Mouse (Mus musculus) heart, embryonic 14.5 days (tissue): ENCODE data around the gene Mybpc1. TPM values are rescaled to one million over a fixed set of nuclear protein-coding genes. Genes with fewer than 3 reads are reported as not detected.

Experiments used
- ATAC-seq: fragments of 200-750 bp; cut with Nextera tagmentation; 2 replicates; pipeline ENCODE4 v1.8.0; 2017; ENCODE audit warnings: low read depth, moderate TSS enrichment; ENCODE audit not compliant: insufficient number of reproducible peaks, insufficient read depth, low FRiP score
- H3K27ac ChIP-seq, 2 experiments: fragments of 200-500 bp in 1 of 2; fragments of 300-500 bp in 1 of 2; sonication (generic) in 1 of 2; replicated peaks in 1 of 2; 2 replicates each; pipeline ENCODE4 v1.5.1; 2012 to 2014; ENCODE audit warnings: low read depth in 2 of 2, low read length in 2 of 2, control low read depth in 1 of 2, mild to moderate bottlenecking in 1 of 2, mixed read lengths in 1 of 2; ENCODE audit not compliant: control insufficient read depth in 1 of 2, insufficient read depth in 1 of 2
- H3K27me3 ChIP-seq: fragments of 300-500 bp; sonication (generic); 2 replicates; pipeline ENCODE4 v1.6.1; 2014; ENCODE audit warnings: mild to moderate bottlenecking, low read length, control low read depth; ENCODE audit not compliant: control insufficient read depth, insufficient read depth
- H3K36me3 ChIP-seq: fragments of 300-500 bp; sonication (generic); 2 replicates; pipeline ENCODE4 v1.6.1; 2014; ENCODE audit warnings: mild to moderate bottlenecking, control low read depth, low read length, mixed read lengths; ENCODE audit not compliant: control insufficient read depth, insufficient read depth
- H3K4me1 ChIP-seq, 2 experiments: fragments of 200-500 bp in 1 of 2; fragments of 300-500 bp in 1 of 2; sonication (generic) in 1 of 2; 2 replicates each; pipeline ENCODE4 v1.6.1; 2012 to 2014; ENCODE audit warnings: low read length in 2 of 2, control low read depth in 1 of 2, mixed read lengths in 1 of 2; ENCODE audit not compliant: control insufficient read depth in 2 of 2, insufficient read depth in 2 of 2
- H3K4me2 ChIP-seq: fragments of 300-500 bp; sonication (generic); 2 replicates; pipeline ENCODE4 v1.6.1; 2014; ENCODE audit warnings: mild to moderate bottlenecking, low read length
- H3K4me3 ChIP-seq, 2 experiments: fragments of 200-500 bp in 1 of 2; fragments of 300-500 bp in 1 of 2; sonication (generic) in 1 of 2; 2 replicates each; pipeline ENCODE4 v1.5.1; 2012 to 2014; ENCODE audit warnings: low read length in 2 of 2, mild to moderate bottlenecking in 2 of 2, control low read depth in 1 of 2, low read depth in 1 of 2, moderate library complexity in 1 of 2; ENCODE audit not compliant: control insufficient read depth in 1 of 2, insufficient read depth in 1 of 2
- H3K9ac ChIP-seq: fragments of 300-500 bp; sonication (generic); 2 replicates; pipeline ENCODE4 v1.6.1; 2014; ENCODE audit warnings: mild to moderate bottlenecking, low read length
- H3K9me3 ChIP-seq: fragments of 300-500 bp; sonication (generic); 2 replicates; pipeline ENCODE4 v1.6.1; 2016; ENCODE audit warnings: low read length, control low read depth; ENCODE audit not compliant: control insufficient read depth
- WGBS: fragments of 180-500 bp; shearing (Covaris S2); extraction: QIAGEN DNeasy Blood & Tissue Kit; methylation state at CpG from one replicate; pipeline ENCODE4 v1.1.7; 2014; 5-methylcytosine and 5-hydroxymethylcytosine counted together
- polyA plus RNA-seq: library from polyadenylated mRNA; unstranded; fragments of >200 nt; fragmentation: Nextera tagmentation; extraction: Ambion mirVana; gene quantifications from 2 replicates; pipeline ENCODE4 v1.2.1, GENCODE M21; 2014

Mybpc1 gene
- polyA plus RNA-seq, 1 experiment from 2014 or later, result 4.9 TPM

- Histone ChIP-seq H3K4me3 (no peak overlapping the region), H3K36me3 (no peaks in the 10 kb centered on the region), H3K27me3 (no peaks in the 10 kb centered on the region), H3K9ac (no peak overlapping the region), H3K9me3 (no peaks in the 10 kb centered on the region), H3K27ac (no peak overlapping the region), H3K4me2 (no peak overlapping the region), H3K4me1 (peaks cover 6 to 9% of the 10 kb centered on the region in 2 experiments)
- 74% methylated on average over 2 of the region's 2 CpGs for whole genome bisulfite sequencing
- no peak for ATAC-seq
Observed at GRCm38 (mm10) chr10:88514495-88514894, 90.5 kb downstream of the Mybpc1 start.

- H3K4me2 ChIP-seq, result no peak overlapping the region
- no peak overlapping the region for H3K4me3 ChIP-seq
- H3K9me3 ChIP-seq, result no peaks in the 10 kb centered on the region
- ATAC-seq, result no peak
- WGBS, result 75% methylated on average over 8 of the region's 8 CpGs
- no peaks in the 10 kb centered on the region for H3K27me3 ChIP-seq
- H3K27ac ChIP-seq, result no peak overlapping the region
- H3K9ac ChIP-seq, result no peak overlapping the region
- H3K36me3 ChIP-seq, result no peaks in the 10 kb centered on the region
- H3K4me1 ChIP-seq, result peaks cover 6 to 9% of the 10 kb centered on the region in 2 experiments
Observed at GRCm38 (mm10) chr10:88513574-88514135, 91.3 kb downstream of the Mybpc1 start.

GRCm38 (mm10) chr10:88511355-88511754, 93.6 kb downstream of the Mybpc1 start:
- peaks cover 6 to 9% of the 10 kb centered on the region in 2 experiments for H3K4me1 ChIP-seq
- no peak overlapping the region for H3K4me2 ChIP-seq
- 85% methylated on average over 9 of the region's 9 CpGs for WGBS
- no peaks in the 10 kb centered on the region for H3K36me3 ChIP-seq
- peak overlapping the region in 1 of 2 experiments; percentile 43; a peak in 1 of 4 replicates for H3K27ac ChIP-seq
- H3K9ac ChIP-seq, result no peak overlapping the region
- H3K9me3 ChIP-seq, result no peaks in the 10 kb centered on the region
- no peak for ATAC-seq
- H3K4me3 ChIP-seq, result no peak overlapping the region
- no peaks in the 10 kb centered on the region for H3K27me3 ChIP-seq

- WGBS, result 38% methylated on average over 12 of the region's 12 CpGs
- peak; percentile 54; the same call in 1 of the 2 replicates for ATAC-seq
- no peaks in the 10 kb centered on the region for H3K27me3 ChIP-seq
- H3K36me3 ChIP-seq, result no peaks in the 10 kb centered on the region
- H3K4me1 ChIP-seq, result peaks cover 6 to 9% of the 10 kb centered on the region in 2 experiments
- no peaks in the 10 kb centered on the region for H3K9me3 ChIP-seq
- H3K4me3 ChIP-seq, result no peak overlapping the region
- H3K4me2 ChIP-seq, result peak overlapping the region; percentile 34
- peak overlapping the region; percentile 43 to 71 for H3K27ac ChIP-seq
- no peak overlapping the region for H3K9ac ChIP-seq
Observed at GRCm38 (mm10) chr10:88510503-88511271, 94.3 kb downstream of the Mybpc1 start.

- 64% methylated on average over 7 of the region's 7 CpGs for WGBS
Observed at GRCm38 (mm10) chr10:88507691-88508143, 97.2 kb downstream of the Mybpc1 start.

GRCm38 (mm10) chr10:88505256-88505655, 99.7 kb downstream of the Mybpc1 start:
- 70% methylated on average over 5 of the region's 5 CpGs for WGBS
- Histone ChIP-seq H3K27ac (no peak overlapping the region), H3K9ac (no peak overlapping the region), H3K4me1 (peaks cover 7 to 15% of the 10 kb centered on the region in 2 experiments), H3K4me3 (no peak overlapping the region), H3K27me3 (no peaks in the 10 kb centered on the region), H3K4me2 (no peak overlapping the region), H3K9me3 (no peaks in the 10 kb centered on the region), H3K36me3 (no peaks in the 10 kb centered on the region)
- ATAC-seq, result no peak

More at GRCm38 (mm10) chr10:88507691-88508143, 97.2 kb downstream of the Mybpc1 start:
- no peak overlapping the region for H3K27ac ChIP-seq
- no peak overlapping the region for H3K9ac ChIP-seq
- H3K27me3 ChIP-seq, result no peaks in the 10 kb centered on the region
- H3K4me2 ChIP-seq, result no peak overlapping the region
- ATAC-seq, result no peak
- H3K4me1 ChIP-seq, result peaks cover 9 to 10% of the 10 kb centered on the region in 2 experiments
- no peaks in the 10 kb centered on the region for H3K36me3 ChIP-seq
- no peak overlapping the region for H3K4me3 ChIP-seq
- no peaks in the 10 kb centered on the region for H3K9me3 ChIP-seq

GRCm38 (mm10) chr10:88504481-88504880, 100.5 kb downstream of the Mybpc1 start:
- Histone ChIP-seq H3K9me3 (no peaks in the 10 kb centered on the region), H3K36me3 (no peaks in the 10 kb centered on the region), H3K4me3 (peak overlapping the region in 1 of 2 experiments; percentile 69; a peak in 2 of 4 replicates), H3K4me1 (peaks cover 7 to 15% of the 10 kb centered on the region in 2 experiments), H3K9ac (peak overlapping the region; percentile 44; the same call in 1 of the 2 replicates), H3K27me3 (no peaks in the 10 kb centered on the region), H3K27ac (0 out of 4 replicates have a peak overlapping the region, but pooled peaks of 1 of the 2 experiments have one; percentile 6), H3K4me2 (peak overlapping the region; percentile 66)
- no peak for ATAC-seq
- 71% methylated on average over 3 of the region's 3 CpGs for WGBS
